Comparison of ENCODE assay signal across 8 mouse cellular contexts in the genomic region with DNA sequence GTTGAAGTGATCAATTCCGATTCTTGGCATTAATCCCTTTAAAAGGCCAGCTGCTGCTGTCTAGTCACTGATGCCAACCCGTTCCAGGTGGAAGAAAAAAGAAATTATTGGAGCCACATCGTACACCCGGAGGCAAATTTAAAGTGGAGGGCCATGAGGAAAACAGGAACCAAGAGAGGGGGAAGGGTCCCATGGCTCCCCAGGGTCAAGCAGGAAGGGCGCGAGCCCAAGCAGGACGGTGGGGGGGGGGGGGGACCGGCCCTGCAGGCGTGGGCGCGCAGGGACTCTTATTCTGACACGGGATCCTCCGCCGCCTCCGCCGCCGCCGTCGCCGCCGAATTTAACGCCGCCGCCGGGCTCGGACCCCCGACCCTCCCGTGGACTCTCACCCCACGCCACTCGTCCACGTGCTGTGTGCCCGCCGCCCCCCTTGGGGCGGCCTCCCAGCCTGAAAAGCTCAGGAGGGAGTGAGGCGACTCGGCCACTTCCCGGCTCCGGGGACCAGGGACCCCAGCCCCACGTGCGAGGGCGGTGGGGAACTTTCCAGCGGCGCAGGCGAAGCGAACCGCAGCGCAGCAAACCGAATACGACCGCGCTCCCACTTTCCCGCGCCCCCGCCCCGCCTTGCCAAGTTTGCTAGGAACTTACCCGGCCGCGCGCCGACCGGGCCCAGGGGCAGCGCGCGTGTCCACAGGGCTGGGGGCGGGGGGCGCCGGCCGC. TPM values are rescaled to one million over a fixed set of nuclear protein-coding genes. Genes with fewer than 3 reads are reported as not detected.
DNase-seq lines count a peak whose midpoint lies in the region; ATAC-seq and TF ChIP-seq lines count a peak whose summit lies in the region.

No protein-coding gene starts in this region.

- H3K27ac ChIP-seq in intestine, embryonic 15.5 days = peak overlapping the region; percentile 86
- H3K27ac ChIP-seq in liver, embryonic 11.5 days (ENCODE audit: low read depth, low read length) = peak overlapping the region; percentile 93
- peak overlapping the region; percentile 67 for H3K27ac ChIP-seq in neural tube, embryonic 11.5 days (ENCODE audit: low read depth, low read length)
- no peak overlapping the region for H3K27ac ChIP-seq in thymus, adult 2 months (ENCODE audit: control insufficient read depth, insufficient read depth, low read length)

- H3K9ac ChIP-seq in intestine, embryonic 15.5 days = peak overlapping the region; percentile 97
- H3K9ac ChIP-seq in liver, embryonic 11.5 days (ENCODE audit: low read depth, low read length) = peak overlapping the region; percentile 98
- peak overlapping the region; percentile 85 for H3K9ac ChIP-seq in neural tube, embryonic 11.5 days (ENCODE audit: low read length)

- no peaks in the 10 kb centered on the region for H3K27me3 ChIP-seq in intestine, embryonic 15.5 days (replicated peaks)
- no peaks in the 10 kb centered on the region for H3K27me3 ChIP-seq in liver, embryonic 11.5 days (replicated peaks; ENCODE audit: control insufficient read depth, insufficient read depth, low read length)
- no peaks in the 10 kb centered on the region for H3K27me3 ChIP-seq in neural tube, embryonic 11.5 days (ENCODE audit: control insufficient read depth, insufficient read depth, low read length)
- no peaks in the 10 kb centered on the region for H3K27me3 ChIP-seq in thymus, adult 2 months (ENCODE audit: control insufficient read depth, insufficient read depth, low read length)

- under 1% methylated on average over 67 of the region's 68 CpGs for WGBS in intestine, embryonic 15.5 days
- under 1% methylated on average over 52 of the region's 68 CpGs for WGBS in liver, embryonic 11.5 days
- WGBS in neural tube, embryonic 11.5 days = under 1% methylated on average over 66 of the region's 68 CpGs
- 1% methylated on average over 65 of the region's 68 CpGs for WGBS in thymus, adult 2 months

- intact Hi-C loops in gastrocnemius, postnatal 36 days (cut with DNase I) = no loop called here

- peak overlapping the region; percentile 97 for H3K4me3 ChIP-seq in intestine, embryonic 15.5 days (replicated peaks)
- peak overlapping the region; percentile 97 for H3K4me3 ChIP-seq in liver, embryonic 11.5 days (ENCODE audit: low read depth, low read length)
- peak overlapping the region; percentile 96 for H3K4me3 ChIP-seq in neural tube, embryonic 11.5 days (ENCODE audit: low read depth, low read length)
- H3K4me3 ChIP-seq in thymus, adult 2 months (ENCODE audit: control insufficient read depth, insufficient read depth, low read length) = peak overlapping the region; percentile 84

- peak; percentile 33 for ATAC-seq in intestine, embryonic 15.5 days
- ATAC-seq in liver, embryonic 11.5 days (replicated peaks; ENCODE audit: low FRiP score) = peak; percentile 29; the same call in 1 of the 2 replicates
- ATAC-seq in neural tube, embryonic 11.5 days (ENCODE audit: insufficient read depth, low FRiP score, low TSS enrichment) = peak; percentile 61

- no peak for TF ChIP-seq POLR2A in thymus, adult 2 months (IDR thresholded peaks at IDR 0.05; ENCODE audit: control insufficient read depth, extremely low read depth, insufficient read depth, low read length, poor library complexity)

- peaks cover 36% of the 10 kb centered on the region for H3K4me1 ChIP-seq in intestine, embryonic 15.5 days (replicated peaks)
- peaks cover 28% of the 10 kb centered on the region for H3K4me1 ChIP-seq in liver, embryonic 11.5 days (replicated peaks; ENCODE audit: control insufficient read depth, insufficient read depth, low read length)
- peaks cover 26% of the 10 kb centered on the region for H3K4me1 ChIP-seq in neural tube, embryonic 11.5 days (ENCODE audit: control insufficient read depth, insufficient read depth, low read length)
- H3K4me1 ChIP-seq in thymus, adult 2 months (replicated peaks; ENCODE audit: control insufficient read depth, insufficient read depth, low read length) = peaks cover 8% of the 10 kb centered on the region

- no peaks in the 10 kb centered on the region for H3K9me3 ChIP-seq in intestine, embryonic 15.5 days
- no peaks in the 10 kb centered on the region for H3K9me3 ChIP-seq in liver, embryonic 11.5 days (ENCODE audit: control insufficient read depth, low read length)
- no peaks in the 10 kb centered on the region for H3K9me3 ChIP-seq in neural tube, embryonic 11.5 days (ENCODE audit: control insufficient read depth, low read length)

- peak overlapping the region; percentile 90 for H3K4me2 ChIP-seq in intestine, embryonic 15.5 days (replicated peaks)
- H3K4me2 ChIP-seq in liver, embryonic 11.5 days = peak overlapping the region; percentile 80
- H3K4me2 ChIP-seq in neural tube, embryonic 11.5 days (ENCODE audit: low read depth) = peak overlapping the region; percentile 81

- peak; percentile 33 to 39 for DNase-seq in thymus, adult 18-20 months
- DNase-seq in thymus, postnatal 0 days (ENCODE audit: low spot score) = no peak
- peak; percentile 63 to 74 for DNase-seq in cerebellum, postnatal 25 days
- peak; percentile 34 to 38 for DNase-seq in gastrocnemius, postnatal 36 days
- DNase-seq in liver, embryonic 11.5 days (ENCODE audit: low spot score) = peak; percentile 72
- peak; percentile 72 for DNase-seq in neural tube, embryonic 11.5 days (ENCODE audit: low spot score)
- DNase-seq in thymus, adult 2 months = peak; percentile 37

- H3K36me3 ChIP-seq in intestine, embryonic 15.5 days = no peaks in the 10 kb centered on the region
- no peaks in the 10 kb centered on the region for H3K36me3 ChIP-seq in liver, embryonic 11.5 days (ENCODE audit: control insufficient read depth, insufficient read depth, low read length)
- no peaks in the 10 kb centered on the region for H3K36me3 ChIP-seq in neural tube, embryonic 11.5 days (ENCODE audit: control insufficient read depth, insufficient read depth, low read length)
- H3K36me3 ChIP-seq in thymus, adult 2 months (ENCODE audit: control insufficient read depth, insufficient read depth, low read length) = no peaks in the 10 kb centered on the region

- TF ChIP-seq CTCF in thymus, adult 2 months (IDR thresholded peaks at IDR 0.05; ENCODE audit: borderline replicate concordance, control insufficient read depth, extremely low read depth, insufficient read depth, low read length, poor library complexity) = peak; percentile 23; the same call in 1 of the 2 replicates

RNA-seq across cellular contexts. Expression of gene Gatad2a, which starts 22.6 kb away (rescaled TPM):
- 60.6 and 60.8 TPM in 2 replicates for polyA plus RNA-seq in thymus, postnatal 0 days (2015; fragmentation: Nextera tagmentation; extraction: Ambion mirVana)
- 10 to 100 TPM; 25.6 to 29.1 TPM for total RNA-seq in gastrocnemius, postnatal 36 days (2021)
- 51.2 and 54.7 TPM in 2 replicates for polyA plus RNA-seq in intestine, embryonic 15.5 days (2015; fragmentation: Nextera tagmentation; extraction: Ambion mirVana)
- 72.6 and 75.3 TPM in 2 replicates for polyA plus RNA-seq in liver, embryonic 11.5 days (2014; fragmentation: Nextera tagmentation; extraction: Ambion mirVana)
- polyA plus RNA-seq in neural tube, embryonic 11.5 days (2014; fragmentation: Nextera tagmentation; extraction: Ambion mirVana) = 80.7 and 92.7 TPM in 2 replicates
- polyA plus RNA-seq in thymus, adult 2 months (2012; rRNA removed) = 84.5 and 116 TPM in 2 replicates
